Mouse (Mus musculus) embryonic fibroblast, embryonic 13.5 days (primary cell): ENCODE data around the gene Akt1.

Experiments used
- CTCF ChIP-seq: IDR thresholded peaks from 2 replicates; pipeline ENCODE4 v1.5.1; 2011; ENCODE audit warnings: mild to moderate bottlenecking, control low read depth, low read length, moderate library complexity, borderline replicate concordance; ENCODE audit not compliant: insufficient read depth
- POLR2A ChIP-seq: IDR thresholded peaks from 2 replicates; pipeline ENCODE4 v1.6.1; 2011; ENCODE audit warnings: low read depth, mild to moderate bottlenecking, control low read depth, low read length, moderate library complexity

- TF ChIP-seq POLR2A (no peak), CTCF (no peak)
Measured at GRCm38 (mm10) chr12:112673576-112674091, 1.1 kb downstream of the Akt1 start.
